Mouse (Mus musculus): ENCODE measurements around the gene Trappc10. TPM values are rescaled to one million over a fixed set of nuclear protein-coding genes. Genes with fewer than 3 reads are reported as not detected.

The Trappc10 gene
- polyA plus RNA-seq, 1 experiment, result 18.2 TPM

GRCm38 (mm10) chr10:78137191-78137590 lies 107.2 kb downstream of the Trappc10 start:
- Histone ChIP-seq H3K36me3 (ENCODE audit: control insufficient read depth, insufficient read depth) (no peaks in the 10 kb centered on the region), H3K4me3 (ENCODE audit: insufficient read depth, poor library complexity, severe bottlenecking) (no peak overlapping the region), H3K27me3 (ENCODE audit: control insufficient read depth, insufficient read depth, insufficient read length) (no peaks in the 10 kb centered on the region), H3ac (ENCODE audit: control insufficient read depth, insufficient read length, low read depth) (no peak overlapping the region), H3K79me3 (ENCODE audit: low read depth) (no peaks in the 10 kb centered on the region), H3K79me2 (ENCODE audit: control insufficient read depth, insufficient read depth) (no peaks in the 10 kb centered on the region)
- TF ChIP-seq USF1 (IDR thresholded peaks at IDR 0.05; ENCODE audit: low read depth), result no peak
- no peak for TF ChIP-seq MAX (IDR thresholded peaks at IDR 0.05)
- TF ChIP-seq MYOD1 (IDR thresholded peaks at IDR 0.05; ENCODE audit: control insufficient read depth, insufficient read length, low read depth), result no peak
- TF ChIP-seq CTCF (IDR thresholded peaks at IDR 0.05; ENCODE audit: control insufficient read depth, insufficient read depth, insufficient read length), result no peak
- no peak for TF ChIP-seq CEBPB (IDR thresholded peaks at IDR 0.05; ENCODE audit: low read depth)
- TF ChIP-seq MYOG (IDR thresholded peaks at IDR 0.05; ENCODE audit: control insufficient read depth, extremely low read depth, insufficient read length), result no peak
- no peak for TF ChIP-seq FOSL1 (IDR thresholded peaks at IDR 0.05; ENCODE audit: insufficient read depth, low read length, poor library complexity, severe bottlenecking)

Other genes starting within 250 kb of the Trappc10 start
- gene Pfkl, start 234.6 kb downstream of the Trappc10 start, polyA plus RNA-seq (2012; fragmentation: generic; extraction: Trizol), result 45.2 TPM
- not detected for gene Dnmt3l, start 202.7 kb downstream of the Trappc10 start, polyA plus RNA-seq (2012; fragmentation: generic; extraction: Trizol)
- gene Aire, start 201.0 kb downstream of the Trappc10 start, polyA plus RNA-seq (2012; fragmentation: generic; extraction: Trizol), result not detected
- gene Icosl, start 175.3 kb downstream of the Trappc10 start, polyA plus RNA-seq (2012; fragmentation: generic; extraction: Trizol), result 0.06 TPM
- gene D10Jhu81e, start 74.9 kb downstream of the Trappc10 start, polyA plus RNA-seq (2012; fragmentation: generic; extraction: Trizol), result 38.0 TPM
- gene Pwp2, start 59.5 kb downstream of the Trappc10 start, polyA plus RNA-seq (2012; fragmentation: generic; extraction: Trizol), result 32.4 TPM
- 95.0 TPM for gene Agpat3, start 107.8 kb upstream of the Trappc10 start, polyA plus RNA-seq (2012; fragmentation: generic; extraction: Trizol)
- gene Rrp1, start 168.4 kb upstream of the Trappc10 start, polyA plus RNA-seq (2012; fragmentation: generic; extraction: Trizol), result 154 TPM
- gene Cstb, start 181.0 kb upstream of the Trappc10 start, polyA plus RNA-seq (2012; fragmentation: generic; extraction: Trizol), result 355 TPM
- 10.6 TPM for gene Pdxk, start 220.3 kb upstream of the Trappc10 start, polyA plus RNA-seq (2012; fragmentation: generic; extraction: Trizol)